Mouse (Mus musculus) urinary bladder, postnatal 25 days (tissue): ENCODE data around the gene Vmn2r75.
"Not testable (repeated sequence)": the region's sequence is repeated elsewhere in the genome, so short reads cannot be mapped to it uniquely, and the experiment has no call there.

ENCODE experiments used
- DNase-seq: peaks from one replicate; pipeline ENCODE4 v3.0.0; 2022; ENCODE audit warnings: low spot score

Vmn2r75 gene

DNA sequence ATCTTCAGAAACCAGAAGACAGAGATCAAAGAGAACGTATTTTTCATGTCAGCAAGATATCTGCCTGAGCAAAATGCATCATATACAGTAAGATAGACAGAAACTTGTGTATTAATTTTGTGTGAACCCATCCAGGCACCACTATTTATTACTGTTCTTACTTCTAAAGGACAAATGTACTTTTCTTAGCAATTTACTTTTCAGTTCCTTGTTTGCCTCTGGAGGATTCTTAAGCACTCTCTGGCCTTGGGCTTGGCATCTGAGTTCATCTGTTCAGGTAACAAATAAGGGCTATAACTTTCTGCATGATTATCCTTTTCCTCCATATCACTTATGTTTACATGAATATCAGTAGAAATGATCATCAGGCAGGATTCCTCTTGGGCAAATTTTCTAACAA, at the start of gene Vmn2r75:
Vmn2r75 (minus strand) TSS at position 101 of the 400 bp plus-strand sequence.
- DNase-seq = not testable (repeated sequence)

DNA sequence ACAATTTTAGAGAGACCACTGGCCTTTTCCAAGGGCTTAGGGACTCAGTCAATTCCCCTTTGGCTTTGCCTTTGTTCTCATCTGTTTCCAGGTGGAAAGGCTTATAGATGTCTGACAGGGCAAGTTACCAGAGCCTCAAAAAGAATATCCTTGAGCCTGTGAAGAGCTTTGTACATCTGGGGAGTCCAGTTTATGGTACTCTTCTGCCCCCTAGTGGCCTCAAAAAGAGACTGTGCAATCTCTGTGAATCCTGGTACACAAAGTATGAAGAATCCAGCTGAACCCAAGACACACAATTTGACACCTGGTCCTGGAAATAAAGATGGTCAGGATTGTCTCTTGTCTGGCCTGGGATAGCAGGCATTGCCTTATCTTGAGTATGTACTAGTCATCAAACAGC, 39.8 kb upstream of the Vmn2r75 start:
- no peak for DNase-seq
